In the genomic region with DNA sequence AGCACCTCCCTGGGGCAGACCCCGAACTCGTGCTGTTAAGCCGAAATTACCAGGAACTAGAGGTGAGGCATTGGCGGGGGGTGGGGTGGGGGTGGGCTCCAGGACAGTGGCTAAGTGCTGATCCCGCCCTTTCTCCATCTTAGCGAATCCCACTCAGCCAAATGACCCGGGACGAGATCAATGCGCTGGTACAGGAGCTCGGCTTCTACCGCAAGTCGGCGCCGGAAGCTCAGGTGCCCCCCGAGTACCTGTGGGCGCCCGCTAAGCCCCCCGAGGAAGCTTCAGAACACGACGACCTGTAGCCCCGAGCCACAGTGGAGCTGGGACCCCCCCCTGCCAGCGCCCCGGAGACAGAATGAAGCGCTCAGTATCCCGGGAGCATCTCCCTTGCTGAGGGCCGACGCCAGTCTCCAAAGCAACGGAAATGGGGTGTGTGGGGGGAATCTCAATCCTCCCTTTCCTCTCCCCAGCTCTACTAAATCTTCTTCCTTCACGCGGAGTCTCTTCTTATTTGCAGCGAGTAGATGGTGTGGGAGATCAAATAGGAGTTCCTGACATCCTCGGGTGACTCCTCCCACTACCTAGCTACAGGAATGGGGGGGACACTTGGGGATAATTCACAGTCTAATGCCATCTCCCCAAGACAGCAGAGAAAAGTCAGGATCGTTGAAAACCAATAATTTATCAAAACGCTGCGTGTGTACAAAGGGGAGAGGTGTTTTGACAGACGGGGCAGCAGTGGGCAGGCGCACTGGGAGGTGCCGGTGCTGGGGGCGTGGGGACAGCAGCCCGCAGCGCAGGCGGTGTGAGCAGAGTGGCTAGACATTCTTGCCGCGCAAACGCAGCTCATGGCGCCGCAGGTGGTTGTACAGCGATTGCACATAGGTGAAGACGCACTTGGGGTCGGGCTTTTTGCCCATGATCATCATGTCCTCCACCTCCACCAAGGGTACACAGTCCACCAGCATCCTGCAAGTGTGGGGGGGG, we compare ENCODE assay signal across 8 mouse cellular contexts. TPM values are rescaled to one million over a fixed set of nuclear protein-coding genes. Genes with fewer than 3 reads are reported as not detected.
A peak's percentile ranks its signal among the peaks of the same experiment; 100 is the strongest.
DNase-seq lines count a peak whose midpoint lies in the region; ATAC-seq and TF ChIP-seq lines count a peak whose summit lies in the region.

No protein-coding gene starts in this region.

- TF ChIP-seq CTCF in liver, adult 2 months (IDR thresholded peaks at IDR 0.05; ENCODE audit: low read depth, low read length): no peak

- TF ChIP-seq POLR2A in liver, adult 2 months (IDR thresholded peaks at IDR 0.05; ENCODE audit: extremely low read depth, insufficient read depth, low read length): no peak

- no peaks in the 10 kb centered on the region for H3K79me2 ChIP-seq in liver, adult 2 months (ENCODE audit: control insufficient read depth, insufficient read depth, low read length)

- H3K27me3 ChIP-seq in embryonic facial prominence, embryonic 12.5 days: peaks cover 24% of the 10 kb centered on the region
- H3K27me3 ChIP-seq in hindbrain, embryonic 13.5 days: peaks cover 37% of the 10 kb centered on the region
- peaks cover 7% of the 10 kb centered on the region; the same call in 1 of the 2 replicates for H3K27me3 ChIP-seq in liver, adult 2 months (ENCODE audit: control insufficient read depth, insufficient read depth, low read length)
- H3K27me3 ChIP-seq in neural tube, embryonic 13.5 days: peaks cover 36% of the 10 kb centered on the region

- peaks cover 19% of the 10 kb centered on the region for H3K4me1 ChIP-seq in embryonic facial prominence, embryonic 12.5 days
- peaks cover 35% of the 10 kb centered on the region for H3K4me1 ChIP-seq in hindbrain, embryonic 13.5 days (replicated peaks)
- H3K4me1 ChIP-seq in liver, adult 2 months (ENCODE audit: control insufficient read depth, insufficient read depth, low read length): peaks cover 2% of the 10 kb centered on the region; the same call in 1 of the 2 replicates
- H3K4me1 ChIP-seq in neural tube, embryonic 13.5 days (replicated peaks): peaks cover 41% of the 10 kb centered on the region

- peak overlapping the region; percentile 36 for H3K4me3 ChIP-seq in embryonic facial prominence, embryonic 12.5 days
- H3K4me3 ChIP-seq in hindbrain, embryonic 13.5 days: peak overlapping the region; percentile 42
- no peak overlapping the region for H3K4me3 ChIP-seq in liver, adult 2 months (ENCODE audit: insufficient read depth, low read depth, low read length)
- H3K4me3 ChIP-seq in neural tube, embryonic 13.5 days: peak overlapping the region; percentile 37

- peak overlapping the region; percentile 27 for H3K9ac ChIP-seq in embryonic facial prominence, embryonic 12.5 days
- H3K9ac ChIP-seq in hindbrain, embryonic 13.5 days: peak overlapping the region; percentile 69
- peak overlapping the region; percentile 22; the same call in 1 of the 2 replicates for H3K9ac ChIP-seq in liver, adult 2 months (ENCODE audit: low read depth, low read length)
- H3K9ac ChIP-seq in neural tube, embryonic 13.5 days: peak overlapping the region; percentile 46

- no peaks in the 10 kb centered on the region for H3K9me3 ChIP-seq in embryonic facial prominence, embryonic 12.5 days
- H3K9me3 ChIP-seq in hindbrain, embryonic 13.5 days: no peaks in the 10 kb centered on the region
- no peaks in the 10 kb centered on the region for H3K9me3 ChIP-seq in neural tube, embryonic 13.5 days

- peak; percentile 37 for DNase-seq in thymus, postnatal 0 days (ENCODE audit: low spot score)
- no peak for DNase-seq in thymus, adult 18-20 months
- DNase-seq in liver, adult 2 months (ENCODE audit: extremely low read depth, low read depth, low spot score): no peak
- no peak for DNase-seq in spleen, postnatal 14 days (ENCODE audit: low spot score in 2 of 2)

- H3K36me3 ChIP-seq in embryonic facial prominence, embryonic 12.5 days: peaks cover 31% of the 10 kb centered on the region
- no peaks in the 10 kb centered on the region for H3K36me3 ChIP-seq in hindbrain, embryonic 13.5 days
- H3K36me3 ChIP-seq in liver, adult 2 months (ENCODE audit: control insufficient read depth, insufficient read depth, low read length): peaks cover 1% of the 10 kb centered on the region; the same call in 1 of the 2 replicates
- H3K36me3 ChIP-seq in neural tube, embryonic 13.5 days: no peaks in the 10 kb centered on the region

- no peak overlapping the region for H3K27ac ChIP-seq in embryonic facial prominence, embryonic 12.5 days
- no peak overlapping the region for H3K27ac ChIP-seq in hindbrain, embryonic 13.5 days
- H3K27ac ChIP-seq in liver, adult 2 months (replicated peaks; ENCODE audit: insufficient read depth, low read depth, low read length): no peak overlapping the region
- no peak overlapping the region for H3K27ac ChIP-seq in neural tube, embryonic 13.5 days (replicated peaks)

- peak overlapping the region; percentile 86 for H3K4me2 ChIP-seq in embryonic facial prominence, embryonic 12.5 days (replicated peaks)
- H3K4me2 ChIP-seq in hindbrain, embryonic 13.5 days: peak overlapping the region; percentile 74
- peak overlapping the region; percentile 73 for H3K4me2 ChIP-seq in neural tube, embryonic 13.5 days

- ATAC-seq in embryonic facial prominence, embryonic 12.5 days (ENCODE audit: insufficient number of reproducible peaks, insufficient read depth, low FRiP score, low TSS enrichment): no peak
- no peak for ATAC-seq in hindbrain, embryonic 13.5 days (ENCODE audit: low FRiP score)
- ATAC-seq in neural tube, embryonic 13.5 days (ENCODE audit: low read depth): peak; percentile 17; the same call in 1 of the 2 replicates
- ATAC-seq in frontal cortex, adult (ENCODE audit: low TSS enrichment): no peak

- WGBS in embryonic facial prominence, embryonic 12.5 days: 1% methylated on average over 50 of the region's 50 CpGs
- WGBS in hindbrain, embryonic 13.5 days: 3% methylated on average over 50 of the region's 50 CpGs
- WGBS in liver, adult 2 months: 5% methylated on average over 50 of the region's 50 CpGs
- 1% methylated on average over 50 of the region's 50 CpGs for WGBS in neural tube, embryonic 13.5 days

RNA-seq across cellular contexts. Expression of gene Selenom, which starts 2.7 kb away (rescaled TPM):
- polyA plus RNA-seq in thymus, postnatal 0 days (2015; fragmentation: Nextera tagmentation; extraction: Ambion mirVana): 16.3 and 17.6 TPM in 2 replicates
- polyA plus RNA-seq in embryonic facial prominence, embryonic 12.5 days (2016; fragmentation: Nextera tagmentation; extraction: Ambion mirVana): 102 and 110 TPM in 2 replicates
- polyA plus RNA-seq in hindbrain, embryonic 13.5 days (2015; fragmentation: Nextera tagmentation; extraction: Ambion mirVana): 55.8 and 58.4 TPM in 2 replicates
- total RNA-seq in liver, adult 2 months (2014; rRNA removed): 2.4 and 2.6 TPM in 2 replicates
- 6.3 and 6.7 TPM in 2 replicates for polyA plus RNA-seq in liver, adult 2 months (2012; rRNA removed)
- polyA plus RNA-seq in neural tube, embryonic 13.5 days (2015; fragmentation: Nextera tagmentation; extraction: Ambion mirVana): 75.0 and 83.6 TPM in 2 replicates

RNA-seq across cellular contexts. Expression of gene Inpp5j, which starts 12.5 kb away (rescaled TPM):
- polyA plus RNA-seq in thymus, postnatal 0 days (2015; fragmentation: Nextera tagmentation; extraction: Ambion mirVana): 0.12 and 0.32 TPM in 2 replicates
- polyA plus RNA-seq in embryonic facial prominence, embryonic 12.5 days (2016; fragmentation: Nextera tagmentation; extraction: Ambion mirVana): 0.50 and 0.55 TPM in 2 replicates
- polyA plus RNA-seq in hindbrain, embryonic 13.5 days (2015; fragmentation: Nextera tagmentation; extraction: Ambion mirVana): 3.3 and 4.1 TPM in 2 replicates
- total RNA-seq in liver, adult 2 months (2014; rRNA removed): not detected in 2 replicates
- polyA plus RNA-seq in liver, adult 2 months (2012; rRNA removed): 0.05 and 0.07 TPM in 2 replicates
- polyA plus RNA-seq in neural tube, embryonic 13.5 days (2015; fragmentation: Nextera tagmentation; extraction: Ambion mirVana): 3.9 and 4.3 TPM in 2 replicates

RNA-seq across cellular contexts. Expression of gene Smtn, which starts 23.3 kb away (rescaled TPM):
- polyA plus RNA-seq in thymus, postnatal 0 days (2015; fragmentation: Nextera tagmentation; extraction: Ambion mirVana): 13.4 and 13.7 TPM in 2 replicates
- 51.0 and 55.7 TPM in 2 replicates for polyA plus RNA-seq in embryonic facial prominence, embryonic 12.5 days (2016; fragmentation: Nextera tagmentation; extraction: Ambion mirVana)
- polyA plus RNA-seq in hindbrain, embryonic 13.5 days (2015; fragmentation: Nextera tagmentation; extraction: Ambion mirVana): 16.7 and 17.7 TPM in 2 replicates
- 2.2 and 4.4 TPM in 2 replicates for total RNA-seq in liver, adult 2 months (2014; rRNA removed)
- 2.8 and 2.9 TPM in 2 replicates for polyA plus RNA-seq in liver, adult 2 months (2012; rRNA removed)
- polyA plus RNA-seq in neural tube, embryonic 13.5 days (2015; fragmentation: Nextera tagmentation; extraction: Ambion mirVana): 20.9 and 23.0 TPM in 2 replicates

RNA-seq across cellular contexts. Expression of gene Pla2g3, which starts 29.1 kb away (rescaled TPM):
- 0.90 TPM in 2 replicates for polyA plus RNA-seq in thymus, postnatal 0 days (2015; fragmentation: Nextera tagmentation; extraction: Ambion mirVana)
- polyA plus RNA-seq in embryonic facial prominence, embryonic 12.5 days (2016; fragmentation: Nextera tagmentation; extraction: Ambion mirVana): 0.36 and 0.57 TPM in 2 replicates
- polyA plus RNA-seq in hindbrain, embryonic 13.5 days (2015; fragmentation: Nextera tagmentation; extraction: Ambion mirVana): 0.61 and 0.62 TPM in 2 replicates
- total RNA-seq in liver, adult 2 months (2014; rRNA removed): not detected in 2 replicates
- 0.06 TPM in 1 of 2 replicates, not detected in the other for polyA plus RNA-seq in liver, adult 2 months (2012; rRNA removed)
- polyA plus RNA-seq in neural tube, embryonic 13.5 days (2015; fragmentation: Nextera tagmentation; extraction: Ambion mirVana): 0.58 and 0.61 TPM in 2 replicates
